Comparison of ENCODE assay signal across 9 mouse cellular contexts in the genomic region with DNA sequence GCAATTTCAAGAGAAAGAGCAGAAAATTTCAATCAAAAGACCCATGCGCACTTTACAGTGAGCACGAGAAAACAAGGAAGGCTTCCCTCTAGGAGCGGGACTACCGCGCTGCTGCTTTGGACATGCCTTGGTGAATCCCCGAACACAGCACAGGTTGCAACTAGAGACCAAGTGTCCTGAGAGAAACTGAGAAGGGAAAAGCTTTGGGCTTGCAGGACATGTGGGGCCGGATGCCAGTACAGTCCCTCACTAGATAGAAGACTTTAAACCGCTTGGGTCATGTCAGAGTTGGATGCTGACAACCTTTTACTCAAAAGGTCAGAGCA.
DNase-seq lines count a peak whose midpoint lies in the region; ATAC-seq lines count a peak whose summit lies in the region.
"Had no signal": no experiment of that assay in that cellular context is flagged by ENCODE, and none has a peak within 500 bp of the region (broad histone marks: within the 10 kb centered on the region; RNA-seq: fewer than 3 reads in every experiment).

No protein-coding gene starts in this region.

- no peak for ATAC-seq in forebrain, embryonic 11.5 days (replicated peaks; ENCODE audit: low FRiP score)
- ATAC-seq in neural tube, embryonic 12.5 days (ENCODE audit: low FRiP score, low read depth), result peak; percentile 44; the same call in 1 of the 2 replicates
- 0 out of 2 replicates have a peak, but pooled peaks have one; percentile 30 for ATAC-seq in midbrain, embryonic 12.5 days (ENCODE audit: low FRiP score, low read depth)

- H3K4me1 ChIP-seq in forebrain, embryonic 11.5 days (replicated peaks; ENCODE audit: control insufficient read depth, insufficient read depth, low read length), result no peaks in the 10 kb centered on the region
- H3K4me1 ChIP-seq in forebrain, embryonic 10.5 days, result peaks cover 21% of the 10 kb centered on the region
- no peaks in the 10 kb centered on the region for H3K4me1 ChIP-seq in neural tube, embryonic 12.5 days
- H3K4me1 ChIP-seq in midbrain, embryonic 12.5 days, result peaks cover 5% of the 10 kb centered on the region
- H3K4me1 ChIP-seq: liver, embryonic 13.5 days had no signal

- no peak overlapping the region for H3K4me3 ChIP-seq in forebrain, embryonic 11.5 days (ENCODE audit: low read depth, low read length)
- H3K4me3 ChIP-seq in forebrain, embryonic 10.5 days, result no peak overlapping the region
- H3K4me3 ChIP-seq in neural tube, embryonic 12.5 days, result no peak overlapping the region
- no peak overlapping the region for H3K4me3 ChIP-seq in midbrain, embryonic 12.5 days
- H3K4me3 ChIP-seq: liver, embryonic 13.5 days had no signal

- no peaks in the 10 kb centered on the region for H3K27me3 ChIP-seq in forebrain, embryonic 11.5 days (ENCODE audit: control insufficient read depth, insufficient read depth, low read length)
- peaks cover 20% of the 10 kb centered on the region for H3K27me3 ChIP-seq in forebrain, embryonic 10.5 days (ENCODE audit: poor library complexity, severe bottlenecking)
- H3K27me3 ChIP-seq in neural tube, embryonic 12.5 days (replicated peaks), result no peaks in the 10 kb centered on the region
- H3K27me3 ChIP-seq in midbrain, embryonic 12.5 days, result peaks cover 10% of the 10 kb centered on the region; the same call in 1 of the 2 replicates
- H3K27me3 ChIP-seq: liver, embryonic 13.5 days had no signal

- peak overlapping the region; percentile 21; the same call in 1 of the 2 replicates for H3K4me2 ChIP-seq in forebrain, embryonic 11.5 days (ENCODE audit: low read depth, low read length, severe bottlenecking)
- no peak overlapping the region for H3K4me2 ChIP-seq in neural tube, embryonic 12.5 days (replicated peaks)
- H3K4me2 ChIP-seq in midbrain, embryonic 12.5 days (replicated peaks), result peak overlapping the region; percentile 43; the same call in 1 of the 2 replicates
- H3K4me2 ChIP-seq: liver, embryonic 13.5 days had no signal

- H3K36me3 ChIP-seq in forebrain, embryonic 11.5 days (ENCODE audit: control insufficient read depth, insufficient read depth, low read length), result no peaks in the 10 kb centered on the region
- no peaks in the 10 kb centered on the region for H3K36me3 ChIP-seq in forebrain, embryonic 10.5 days (replicated peaks)
- H3K36me3 ChIP-seq in neural tube, embryonic 12.5 days, result no peaks in the 10 kb centered on the region
- H3K36me3 ChIP-seq in midbrain, embryonic 12.5 days, result no peaks in the 10 kb centered on the region
- H3K36me3 ChIP-seq: liver, embryonic 13.5 days had no signal

- 71% methylated on average over 8 of the region's 8 CpGs for WGBS in forebrain, embryonic 11.5 days
- 75% methylated on average over 8 of the region's 8 CpGs for WGBS in forebrain, embryonic 10.5 days
- WGBS in neural tube, embryonic 12.5 days, result 65% methylated on average over 8 of the region's 8 CpGs
- 69% methylated on average over 8 of the region's 8 CpGs for WGBS in midbrain, embryonic 12.5 days

- no peaks in the 10 kb centered on the region for H3K9me3 ChIP-seq in forebrain, embryonic 11.5 days (ENCODE audit: control insufficient read depth, low read length)
- H3K9me3 ChIP-seq in forebrain, embryonic 10.5 days, result no peaks in the 10 kb centered on the region; the same call in 1 of the 2 replicates
- no peaks in the 10 kb centered on the region for H3K9me3 ChIP-seq in neural tube, embryonic 12.5 days
- H3K9me3 ChIP-seq in midbrain, embryonic 12.5 days, result no peaks in the 10 kb centered on the region
- H3K9me3 ChIP-seq: liver, embryonic 13.5 days had no signal

- no peak overlapping the region for H3K9ac ChIP-seq in forebrain, embryonic 11.5 days (ENCODE audit: low read length)
- H3K9ac ChIP-seq in neural tube, embryonic 12.5 days, result no peak overlapping the region
- H3K9ac ChIP-seq in midbrain, embryonic 12.5 days (replicated peaks), result no peak overlapping the region
- H3K9ac ChIP-seq: liver, embryonic 13.5 days had no signal

- no peak for DNase-seq in forebrain, embryonic 11.5 days (ENCODE audit: low spot score)
- no peak for DNase-seq in forebrain, embryonic 10.5 days (ENCODE audit: extremely low spot score, low spot score)
- DNase-seq in neural tube, embryonic 10.5 days (ENCODE audit: extremely low spot score, low spot score), result no peak
- DNase-seq in T-cell, adult 2 months (ENCODE audit: low spot score), result no peak
- no peak for DNase-seq in adrenal gland, adult (ENCODE audit: inconsistent age in 2 of 2, low spot score in 1 of 2)
- no peak for DNase-seq in right cerebral cortex, postnatal 14 days
- DNase-seq: liver, embryonic 13.5 days had no signal

- no peak overlapping the region for H3K27ac ChIP-seq in forebrain, embryonic 11.5 days (ENCODE audit: low read depth, low read length)
- no peak overlapping the region for H3K27ac ChIP-seq in forebrain, embryonic 10.5 days
- H3K27ac ChIP-seq in neural tube, embryonic 12.5 days, result no peak overlapping the region
- no peak overlapping the region for H3K27ac ChIP-seq in midbrain, embryonic 12.5 days (replicated peaks)
- H3K27ac ChIP-seq: liver, embryonic 13.5 days had no signal
